Mouse (Mus musculus): ENCODE results near the gene Arf6. TPM values are rescaled to one million over a fixed set of nuclear protein-coding genes. Genes with fewer than 3 reads are reported as not detected.
"Not testable (repeated sequence)": the region's sequence is repeated elsewhere in the genome, so short reads cannot be mapped to it uniquely, and the experiment has no call there.

The Arf6 gene
- total RNA-seq, 2 experiments from 2014 or later, result 40.5 to 43.7 TPM

DNA sequence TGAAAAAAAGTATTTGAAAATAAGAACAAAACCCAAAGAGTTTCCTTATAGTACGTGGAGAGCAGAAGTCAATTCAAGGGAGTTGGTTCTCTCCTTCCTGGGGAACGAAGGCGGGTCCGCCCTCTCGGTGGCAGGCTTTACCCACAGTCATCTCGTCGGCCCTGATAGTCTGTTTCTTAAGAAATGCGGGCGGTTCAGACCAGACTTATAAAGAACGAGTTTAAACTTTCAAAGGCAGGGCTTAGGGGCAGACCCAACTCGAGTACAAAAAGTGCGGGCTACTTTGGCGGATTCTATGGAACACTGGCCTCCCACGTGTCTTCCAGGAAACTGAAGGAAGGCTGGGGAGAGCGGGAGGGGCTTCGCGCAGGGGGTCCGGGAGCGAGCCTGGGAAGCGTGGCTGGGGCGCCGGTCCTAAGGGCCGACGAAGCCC, 513 bp upstream of the Arf6 start:
- DNase-seq (ENCODE audit: low spot score), result no peak
- intact Hi-C loops (cut with DNase I), result loop anchor here (5.0 kb wide), 2 partner anchors 91 to 126 kb away; no protein-coding TSS in a partner anchor

DNA sequence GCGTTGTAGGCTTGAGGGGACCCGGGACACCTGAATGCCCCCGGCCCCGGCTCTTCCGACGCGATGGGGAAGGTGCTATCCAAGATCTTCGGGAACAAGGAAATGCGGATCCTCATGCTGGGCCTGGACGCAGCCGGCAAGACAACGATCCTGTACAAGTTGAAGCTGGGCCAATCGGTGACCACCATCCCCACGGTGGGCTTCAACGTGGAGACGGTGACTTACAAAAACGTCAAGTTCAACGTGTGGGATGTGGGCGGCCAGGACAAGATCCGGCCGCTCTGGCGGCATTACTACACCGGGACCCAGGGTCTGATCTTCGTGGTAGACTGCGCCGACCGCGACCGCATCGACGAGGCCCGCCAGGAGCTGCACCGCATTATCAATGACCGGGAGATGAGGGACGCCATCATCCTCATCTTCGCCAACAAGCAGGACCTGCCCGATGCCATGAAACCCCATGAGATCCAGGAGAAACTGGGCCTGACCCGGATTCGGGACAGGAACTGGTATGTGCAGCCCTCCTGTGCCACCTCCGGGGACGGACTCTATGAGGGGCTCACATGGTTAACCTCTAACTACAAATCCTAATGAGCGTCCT, 881 bp downstream of the Arf6 start:
- peak; percentile 7 for DNase-seq (ENCODE audit: low spot score)
- intact Hi-C loops (cut with DNase I), result loop anchor here (2.0 to 5.0 kb wide), 4 partner anchors 50 to 202 kb away; no protein-coding TSS in a partner anchor

DNA sequence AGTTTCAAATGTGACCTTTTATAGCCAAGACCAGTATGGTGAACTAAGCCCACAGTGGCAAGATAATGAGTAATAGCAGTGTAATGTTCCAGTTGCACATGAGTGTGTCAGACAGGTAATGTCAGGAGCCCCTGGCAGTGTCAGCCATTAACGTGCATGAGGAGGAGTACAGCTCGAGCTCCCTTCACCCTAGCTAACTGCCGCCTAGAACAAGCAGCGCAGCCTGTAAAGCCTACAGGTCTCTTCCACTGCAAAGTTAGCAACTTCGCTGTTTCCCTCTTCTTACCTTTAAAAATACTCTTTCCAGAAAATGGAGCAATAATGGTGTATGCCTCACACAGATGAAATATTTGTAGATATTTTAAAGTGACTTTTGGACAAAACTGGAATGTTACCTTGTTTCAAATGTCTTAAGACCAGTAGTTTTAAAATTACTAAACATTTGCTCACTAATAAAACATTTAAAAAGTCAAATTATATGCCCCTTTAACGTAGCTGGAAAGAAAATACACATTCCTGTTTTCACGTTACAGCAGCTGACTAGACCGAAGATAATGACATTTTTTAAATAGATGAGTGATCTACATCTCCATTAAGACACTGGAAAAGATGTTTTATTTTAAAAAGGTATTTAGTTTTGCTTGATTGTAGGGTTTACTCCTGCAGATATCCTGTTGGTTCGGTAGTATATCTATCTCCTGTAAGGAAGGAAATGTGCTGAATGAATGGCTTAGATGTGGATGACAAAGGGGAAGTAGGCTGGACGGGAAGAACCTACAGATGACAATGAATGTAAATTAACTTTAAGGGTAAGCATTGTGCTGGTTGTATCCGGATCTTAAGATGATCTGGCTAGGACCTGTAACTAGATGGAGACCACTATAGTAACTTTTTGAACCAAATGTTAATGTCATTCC, 2.2 kb downstream of the Arf6 start:
- intact Hi-C loops (cut with DNase I), result loop anchor here (2.0 to 5.0 kb wide), 4 partner anchors 49 to 201 kb away; no protein-coding TSS in a partner anchor
- DNase-seq (ENCODE audit: low spot score), result no peak

DNA sequence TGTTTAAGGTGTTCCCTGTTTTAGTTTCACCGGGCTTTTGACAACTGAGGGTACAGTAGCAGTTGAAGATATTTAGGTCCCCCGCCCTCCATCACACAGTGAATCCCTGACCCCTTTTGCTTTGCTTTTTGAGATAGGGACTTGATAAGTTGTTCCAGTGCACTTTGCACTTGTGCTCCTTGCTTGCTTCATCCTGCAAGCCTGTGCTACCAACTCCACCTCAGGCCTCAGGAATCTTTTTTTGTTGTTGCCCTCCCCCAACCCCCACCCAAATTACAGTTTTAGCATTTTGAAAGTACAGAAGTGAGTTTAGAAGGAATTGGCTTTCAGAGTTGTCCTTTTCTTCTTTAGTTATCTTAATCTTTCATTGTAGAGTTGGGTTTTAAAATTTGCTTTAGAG, 4.2 kb downstream of the Arf6 start:
- intact Hi-C loops (cut with DNase I), result no loop called here

DNA sequence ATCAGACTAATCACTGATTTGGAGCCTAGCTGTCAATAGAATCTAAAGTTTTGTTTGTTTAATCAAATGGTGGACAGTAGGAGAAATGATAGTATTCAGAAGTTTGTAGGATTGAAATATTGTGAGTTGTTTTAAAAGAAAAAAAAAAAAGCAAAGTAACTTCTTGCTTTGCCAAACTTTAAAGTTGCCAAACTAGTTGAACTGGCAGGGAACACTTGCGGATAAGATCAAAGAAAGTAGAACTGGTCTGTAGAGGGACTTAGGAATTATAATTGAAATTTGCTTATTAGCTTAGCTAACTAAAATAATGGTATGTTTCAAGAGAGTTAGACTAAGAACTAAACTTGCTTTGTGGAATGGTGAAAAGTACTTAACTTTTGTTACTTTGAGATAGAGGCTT, 5.2 kb downstream of the Arf6 start:
- DNase-seq (ENCODE audit: low spot score), result no peak
- intact Hi-C loops (cut with DNase I), result no loop called here

More for the DNA sequence above, 4.2 kb downstream of the Arf6 start:
- no peak for DNase-seq (ENCODE audit: low spot score)

DNA sequence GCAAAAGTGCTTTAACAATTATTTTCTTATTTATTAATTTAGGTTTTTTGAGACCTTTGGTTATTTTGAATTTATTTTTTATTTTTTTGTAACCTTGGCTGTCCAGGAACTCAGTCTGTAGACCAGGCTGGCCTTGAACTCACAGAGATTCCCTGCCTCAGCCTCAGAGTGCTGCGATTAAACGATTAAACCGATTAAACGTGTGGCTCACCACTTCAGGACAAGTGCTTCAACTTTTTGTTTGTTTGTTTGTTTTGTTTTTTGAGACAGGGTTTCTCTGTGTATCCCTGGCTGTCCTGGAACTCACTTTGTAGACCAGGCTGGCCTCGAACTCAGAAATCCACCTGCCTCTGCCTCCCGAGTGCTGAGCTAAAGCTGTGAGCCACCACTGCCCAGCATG, 5.7 kb downstream of the Arf6 start:
- DNase-seq (ENCODE audit: low spot score); intact Hi-C loops (cut with DNase I): not testable (repeated sequence)

DNA sequence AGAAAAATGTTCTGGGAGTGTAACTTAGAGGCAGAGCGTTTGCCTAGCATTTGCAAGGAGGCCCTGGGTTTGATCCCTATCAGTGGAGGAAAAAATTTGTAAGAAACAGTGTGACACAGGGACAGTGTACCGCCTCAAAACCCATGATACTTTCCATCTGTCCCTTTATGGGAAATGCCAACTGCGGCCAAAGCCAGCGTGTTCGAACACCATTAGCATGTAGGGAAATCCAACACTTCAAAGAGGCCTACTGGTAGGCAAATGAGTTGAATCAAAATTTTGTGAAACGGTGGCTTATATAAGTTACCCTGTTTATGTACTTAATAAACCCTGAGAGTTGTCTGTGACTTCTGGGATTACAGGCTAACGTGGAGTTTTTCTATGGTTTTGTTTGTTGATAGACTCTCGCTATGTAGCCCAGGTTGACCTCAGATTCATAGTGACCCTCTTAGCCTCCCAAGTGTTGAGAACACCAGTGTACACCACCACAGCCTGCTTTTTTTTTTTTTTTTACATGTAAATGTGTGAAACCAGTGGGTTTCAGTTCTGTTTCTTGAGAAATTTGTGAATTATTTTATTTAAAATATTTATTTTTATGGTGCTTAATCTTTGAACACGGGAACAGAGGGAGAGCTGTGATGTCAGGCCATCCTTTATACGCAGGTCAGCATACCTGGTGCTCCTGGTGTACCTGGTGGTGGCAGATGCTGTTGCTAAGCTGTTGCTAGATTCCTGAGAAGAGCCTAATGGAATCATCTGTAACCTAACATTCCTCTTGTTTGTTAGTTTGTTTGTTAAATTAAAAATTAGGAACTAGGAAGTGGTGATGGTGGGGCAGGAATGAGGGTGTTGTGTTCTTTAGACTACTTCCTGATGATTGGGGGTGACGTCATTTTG, 6.9 kb downstream of the Arf6 start:
- intact Hi-C loops (cut with DNase I), result no loop called here
- DNase-seq (ENCODE audit: low spot score), result no peak

DNA sequence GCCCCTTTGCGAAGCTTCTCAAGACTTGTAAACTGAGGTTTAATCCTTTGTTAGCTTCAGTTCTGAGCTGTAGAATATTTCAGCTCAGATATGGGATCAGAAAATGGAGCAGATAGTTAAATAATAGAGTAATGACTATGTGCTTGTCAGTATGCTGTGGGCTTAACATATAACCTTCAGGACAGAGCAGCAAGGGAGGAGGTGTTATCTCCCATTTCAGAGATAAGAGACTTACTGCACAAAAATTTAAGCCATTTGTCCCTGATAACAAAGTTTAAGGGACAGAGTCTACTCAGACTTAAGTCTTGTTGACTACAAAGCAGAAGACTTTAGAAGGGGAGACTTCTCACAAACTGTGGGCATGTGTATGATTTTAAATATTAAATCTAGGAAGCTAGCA, 10.9 kb downstream of the Arf6 start:
- DNase-seq (ENCODE audit: low spot score), result no peak
- intact Hi-C loops (cut with DNase I), result no loop called here

DNA sequence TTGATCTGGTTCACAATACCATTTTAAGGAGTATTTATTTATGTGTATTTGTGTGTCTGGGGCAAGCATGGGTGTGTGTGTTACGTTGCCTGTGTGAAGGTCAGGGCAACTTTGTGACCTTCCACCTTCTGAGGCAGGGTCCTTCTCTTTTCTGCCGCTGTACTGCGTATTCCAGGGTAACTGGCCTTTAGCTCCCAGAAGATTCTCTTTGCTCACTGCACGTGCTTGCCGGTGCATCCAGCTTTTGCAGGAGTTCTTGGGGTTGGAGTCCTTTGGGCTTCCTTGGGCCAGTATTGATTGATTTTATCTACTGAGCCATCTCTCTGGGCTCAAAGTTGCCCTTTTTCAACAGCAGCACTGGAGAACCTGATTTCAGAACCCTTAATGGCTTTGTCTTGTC, 12.7 kb downstream of the Arf6 start:
- intact Hi-C loops (cut with DNase I), result no loop called here
- DNase-seq (ENCODE audit: low spot score), result no peak

DNA sequence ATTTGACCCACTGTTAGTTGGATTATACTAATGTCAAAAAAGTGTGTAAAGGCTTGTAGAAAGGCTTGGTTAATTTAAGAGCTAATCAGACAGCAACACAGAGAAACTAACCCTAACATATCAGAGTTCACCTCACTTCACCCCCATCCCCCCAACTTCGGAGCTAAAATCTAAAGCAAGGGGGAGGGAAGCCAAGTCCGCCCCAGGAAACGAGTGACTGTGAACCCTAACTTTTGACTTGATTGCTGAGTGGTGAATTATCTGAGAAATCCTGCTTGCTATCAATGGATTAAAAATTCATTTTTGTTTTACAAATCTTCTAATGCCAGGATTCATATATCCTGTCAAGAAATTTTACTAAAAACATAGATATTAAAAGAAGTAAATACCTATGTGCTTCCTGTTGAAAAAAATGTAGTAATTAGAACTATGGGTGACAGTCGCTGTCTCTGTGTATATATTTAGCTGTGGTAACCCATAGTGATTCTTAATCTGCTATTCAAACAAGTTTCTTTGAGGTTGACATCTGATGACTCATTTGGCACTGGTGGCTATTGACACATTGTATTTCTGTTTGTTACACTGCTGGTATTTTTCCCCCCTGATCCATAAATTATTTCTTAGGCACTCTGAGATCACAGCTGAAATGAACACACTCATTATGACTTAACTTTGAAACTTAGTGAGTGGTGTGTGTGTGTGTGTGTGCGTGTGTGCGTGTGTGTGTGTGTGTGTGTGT, 13.8 kb downstream of the Arf6 start:
- DNase-seq (ENCODE audit: low spot score), result no peak
- intact Hi-C loops (cut with DNase I), result no loop called here

DNA sequence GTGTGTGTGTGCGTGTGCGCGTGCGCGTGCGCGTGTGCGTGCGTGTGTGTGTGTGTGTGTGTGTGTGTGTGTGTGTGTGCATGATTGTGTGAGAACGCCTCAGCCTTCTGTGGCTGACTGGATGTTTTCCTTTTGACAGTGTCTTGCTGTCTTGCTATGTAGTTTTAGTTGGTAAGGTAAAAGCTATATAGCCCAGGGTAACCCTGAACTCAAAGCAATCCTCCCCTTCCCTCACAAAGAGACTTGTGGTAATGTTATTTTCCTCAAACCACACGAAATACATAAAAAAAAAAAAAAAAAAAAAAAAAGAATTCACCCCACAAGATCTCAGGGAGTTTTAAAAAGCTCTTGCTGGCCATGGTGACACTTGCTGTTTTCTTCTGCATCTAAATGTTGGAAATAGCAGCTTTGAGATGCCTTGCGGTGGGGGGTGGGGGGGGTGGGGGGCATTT, 14.4 kb downstream of the Arf6 start:
- intact Hi-C loops (cut with DNase I); DNase-seq (ENCODE audit: low spot score): not testable (repeated sequence)

DNA sequence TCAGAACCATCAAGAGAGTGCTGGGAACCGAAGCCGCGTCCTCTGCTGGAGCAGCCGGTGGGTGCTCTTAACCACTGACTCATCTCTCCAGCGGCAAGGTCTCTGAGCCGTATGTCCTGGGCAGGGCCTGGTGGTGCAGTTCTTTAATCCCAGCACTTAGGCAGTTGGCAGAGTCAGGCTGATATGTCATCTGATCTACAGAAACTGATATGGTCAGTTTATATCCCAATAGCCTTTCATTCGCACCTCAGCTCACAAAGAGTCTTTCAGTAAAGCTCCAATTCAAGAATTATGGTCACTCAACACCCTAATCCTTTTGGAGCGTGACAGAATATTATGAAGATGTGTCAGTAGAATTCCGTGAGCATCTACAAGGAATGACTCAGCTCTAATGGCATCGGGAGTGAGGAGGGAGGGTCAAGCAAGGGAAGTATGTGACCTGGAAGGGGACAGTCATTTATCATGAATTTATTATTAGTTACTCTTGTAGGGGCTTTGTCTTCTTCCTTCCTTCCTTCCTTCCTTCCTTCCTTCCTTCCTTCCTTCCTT, 16.4 kb downstream of the Arf6 start:
- intact Hi-C loops (cut with DNase I), result no loop called here
- no peak for DNase-seq (ENCODE audit: low spot score)

DNA sequence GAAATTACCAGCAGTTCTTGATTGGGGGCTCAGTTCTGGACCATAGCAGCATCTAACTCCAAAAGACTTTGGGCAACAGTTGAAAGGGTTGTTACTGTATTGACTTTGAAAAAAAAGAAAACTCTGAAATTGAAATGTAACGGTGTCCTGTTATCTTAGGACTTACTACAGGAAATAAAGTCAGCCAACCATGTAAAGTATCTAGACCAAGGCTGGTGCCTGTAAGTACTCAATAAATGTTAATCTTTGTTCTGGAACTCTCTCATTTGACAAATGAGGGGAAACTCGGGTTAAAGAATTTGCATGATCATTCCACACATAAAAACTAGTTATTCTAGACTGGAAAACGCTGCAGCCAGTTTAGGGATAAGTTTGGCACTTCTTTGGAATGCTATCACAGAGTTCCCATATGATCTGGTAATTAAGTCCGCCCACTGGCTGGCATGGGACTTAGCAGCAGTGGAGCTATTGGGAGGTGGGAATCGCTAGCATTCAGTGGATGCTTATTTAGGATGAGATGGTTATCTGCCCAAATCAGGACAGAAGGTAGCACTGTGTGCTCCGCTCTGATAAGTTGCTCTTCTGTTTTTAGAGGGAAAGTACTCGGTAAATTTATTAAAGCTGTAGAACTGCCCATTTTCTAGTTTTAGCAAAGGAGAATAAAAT, 17.5 kb downstream of the Arf6 start:
- intact Hi-C loops (cut with DNase I), result no loop called here

DNA sequence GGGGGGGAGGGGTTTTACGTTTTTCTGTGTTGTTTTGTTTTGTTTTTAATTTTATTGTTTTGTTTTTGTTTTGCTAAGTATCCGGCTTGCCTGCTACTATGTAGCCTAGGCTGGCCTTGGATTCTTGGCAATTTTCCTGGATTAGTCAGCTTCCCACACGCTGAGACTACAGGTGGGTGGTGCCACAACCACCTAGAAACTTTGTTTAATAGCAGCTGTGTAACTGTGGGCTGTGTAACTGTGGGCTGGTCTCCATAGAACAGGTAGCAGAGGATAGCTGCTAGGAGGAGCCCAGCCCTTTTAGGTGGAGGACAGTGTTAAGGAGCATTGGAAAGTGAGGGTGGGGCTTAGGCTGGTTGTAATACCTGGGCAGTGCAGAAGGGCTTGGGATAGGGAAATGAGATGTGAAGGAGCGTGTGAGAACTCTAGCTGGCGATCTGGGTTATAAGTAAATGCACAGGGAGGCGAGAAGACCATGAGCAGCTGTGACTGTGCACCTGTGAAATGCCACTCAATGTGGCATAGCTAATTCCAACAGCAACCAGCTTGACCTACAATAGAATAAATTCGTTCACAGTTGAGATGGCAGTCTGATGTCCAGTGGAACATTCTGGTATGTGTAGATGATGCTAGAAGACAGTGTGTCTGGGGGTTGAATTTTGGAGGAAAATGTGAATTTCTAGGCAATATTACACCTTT, 18.2 kb downstream of the Arf6 start:
- no peak for DNase-seq (ENCODE audit: low spot score)
- intact Hi-C loops (cut with DNase I), result no loop called here

More for the DNA sequence above, 17.5 kb downstream of the Arf6 start:
- no peak for DNase-seq (ENCODE audit: low spot score)

DNA sequence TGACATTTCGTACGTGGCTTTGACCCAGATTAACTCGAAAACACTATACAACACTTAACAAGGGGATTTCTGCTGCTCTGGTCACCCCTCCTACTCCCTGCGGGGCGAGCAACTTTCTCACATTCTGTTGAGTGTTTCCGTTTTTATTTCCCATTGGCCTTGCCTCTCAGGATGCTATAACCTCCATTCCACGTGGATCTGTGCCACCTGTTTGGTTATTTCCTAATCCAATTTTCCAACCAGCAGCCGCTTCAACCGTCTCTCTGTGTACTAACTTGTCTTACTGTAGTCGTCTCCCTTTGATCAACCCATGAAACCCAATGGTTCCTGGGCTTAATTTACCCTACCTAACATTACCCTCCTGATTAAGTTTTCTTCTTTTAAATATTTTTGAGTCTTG, 21.1 kb downstream of the Arf6 start:
- intact Hi-C loops (cut with DNase I), result no loop called here
- no peak for DNase-seq (ENCODE audit: low spot score)

DNA sequence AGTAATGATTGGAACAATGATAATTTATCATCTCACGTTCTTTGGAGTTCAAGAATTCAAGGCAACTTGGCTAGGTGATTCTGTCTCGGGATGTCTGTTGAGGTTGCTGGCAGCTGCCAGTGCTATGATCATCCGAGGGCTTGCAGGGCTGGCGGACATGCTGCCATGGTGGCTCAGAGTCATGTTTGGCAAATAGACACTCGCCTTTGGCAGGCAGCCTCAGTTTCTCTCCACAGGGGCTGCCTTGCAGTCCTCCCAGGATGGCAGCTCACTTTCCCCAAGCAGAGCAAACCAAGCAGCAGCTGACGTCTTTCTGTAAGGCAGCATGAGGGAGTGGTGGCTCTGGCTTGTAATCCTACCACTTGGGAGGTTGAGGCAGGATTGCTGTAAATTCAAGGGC, 22.5 kb downstream of the Arf6 start:
- intact Hi-C loops (cut with DNase I), result no loop called here

DNA sequence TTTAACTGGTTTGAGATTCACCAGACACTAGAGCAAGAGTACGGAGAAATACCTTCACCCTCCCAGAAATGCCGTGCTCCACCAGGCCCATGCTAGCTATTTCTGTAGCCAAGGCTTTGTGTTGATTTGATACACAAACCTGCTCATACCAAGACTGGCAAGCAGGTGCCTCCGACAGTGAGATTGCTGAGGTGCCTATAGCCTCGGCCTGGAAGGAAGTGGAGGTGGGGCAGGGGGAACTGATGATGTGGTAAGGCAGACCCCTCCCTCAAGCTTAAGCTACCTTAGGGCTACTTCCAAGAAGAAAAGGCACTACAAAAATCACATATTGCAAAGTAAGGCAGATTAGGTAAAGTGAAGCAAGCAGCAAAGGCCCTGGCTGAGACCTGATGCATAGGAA, 28.4 kb downstream of the Arf6 start:
- intact Hi-C loops (cut with DNase I), result no loop called here
- no peak for DNase-seq (ENCODE audit: low spot score)

More for the DNA sequence above, 22.5 kb downstream of the Arf6 start:
- no peak for DNase-seq (ENCODE audit: low spot score)

DNA sequence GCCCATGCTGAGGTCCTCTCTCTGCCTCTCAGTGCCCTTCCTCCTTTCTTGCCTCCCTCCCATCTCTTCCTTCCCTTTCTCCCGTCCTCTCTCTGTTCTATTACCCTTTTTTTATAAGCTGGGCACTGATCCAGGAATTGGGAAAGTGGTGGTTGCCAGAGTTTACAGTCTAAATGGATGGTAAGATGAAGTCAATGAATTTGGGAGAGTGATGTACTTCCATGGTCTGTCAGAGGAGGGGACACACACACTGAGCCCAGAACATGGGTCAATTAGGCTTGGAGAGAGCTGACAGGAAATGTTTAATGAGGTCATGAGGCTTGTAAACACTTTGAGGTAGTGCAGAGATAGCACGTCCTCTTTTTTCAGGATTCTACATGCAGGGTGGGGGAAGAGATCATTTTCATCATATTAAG, 28.9 kb downstream of the Arf6 start:
- DNase-seq (ENCODE audit: low spot score), result no peak
- intact Hi-C loops (cut with DNase I), result no loop called here

All from heart, postnatal 25 days (tissue).